Mouse (Mus musculus): ENCODE results near the gene Osbpl11.

DNA sequence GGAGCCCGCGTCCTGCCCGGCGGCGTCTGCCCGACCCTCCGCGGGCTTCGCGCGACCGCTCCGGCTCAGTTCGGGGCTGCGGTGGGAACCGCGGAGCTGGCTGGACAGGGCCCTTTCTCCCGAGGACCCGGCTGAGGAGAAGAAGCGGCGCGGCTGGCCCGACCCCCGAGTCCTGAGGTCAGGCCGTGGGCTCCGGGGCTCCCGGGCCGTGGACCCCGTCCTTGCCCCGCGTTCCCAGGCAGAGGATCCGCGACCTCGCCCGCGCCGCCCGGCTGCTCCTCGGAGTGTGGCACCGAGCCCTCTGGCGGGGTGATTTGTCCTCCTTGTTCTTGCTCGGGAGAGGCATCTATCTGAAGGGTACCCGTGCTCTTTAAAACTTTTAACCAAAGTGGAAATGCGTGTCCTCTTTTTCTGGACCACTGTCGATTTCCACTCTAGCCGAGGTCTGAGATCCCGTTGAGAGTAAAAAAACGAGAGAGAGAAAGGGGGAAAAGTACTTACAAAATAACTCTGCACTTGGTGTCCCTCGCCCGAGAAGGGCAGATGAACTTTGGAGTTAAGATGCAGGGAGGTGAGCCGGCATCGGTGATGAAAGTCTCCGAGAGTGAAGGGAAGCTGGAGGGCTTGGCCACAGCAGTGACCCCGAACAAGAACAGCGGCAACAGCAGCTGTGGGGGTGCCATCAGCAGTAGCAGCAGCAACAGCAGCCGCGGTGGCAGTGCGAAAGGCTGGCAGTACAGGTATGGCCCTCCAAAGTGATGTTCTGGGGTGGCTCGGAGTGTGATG lies 583 bp downstream of the Osbpl11 start:
- TF ChIP-seq CTCF (IDR thresholded peaks at IDR 0.05; ENCODE audit: control insufficient read depth, insufficient read depth, insufficient read length) (no peak), MYOG (IDR thresholded peaks at IDR 0.05; ENCODE audit: control insufficient read depth, extremely low read depth, insufficient read length) (no peak), CEBPB (IDR thresholded peaks at IDR 0.05; ENCODE audit: low read depth) (no peak), MAX (IDR thresholded peaks at IDR 0.05) (no peak), MYOD1 (IDR thresholded peaks at IDR 0.05; ENCODE audit: control insufficient read depth, insufficient read length, low read depth) (no peak), USF1 (IDR thresholded peaks at IDR 0.05; ENCODE audit: low read depth) (no peak), FOSL1 (IDR thresholded peaks at IDR 0.05; ENCODE audit: insufficient read depth, low read length, poor library complexity, severe bottlenecking) (no peak)

Data from C2C12 (cell line).